Mouse (Mus musculus): ENCODE measurements around the gene Cog2. TPM values are rescaled to one million over a fixed set of nuclear protein-coding genes. Genes with fewer than 3 reads are reported as not detected.

Cog2 gene
- total and polyA plus RNA-seq, 3 experiments: 11.5 to 28.4 (median 25.9) TPM

DNA sequence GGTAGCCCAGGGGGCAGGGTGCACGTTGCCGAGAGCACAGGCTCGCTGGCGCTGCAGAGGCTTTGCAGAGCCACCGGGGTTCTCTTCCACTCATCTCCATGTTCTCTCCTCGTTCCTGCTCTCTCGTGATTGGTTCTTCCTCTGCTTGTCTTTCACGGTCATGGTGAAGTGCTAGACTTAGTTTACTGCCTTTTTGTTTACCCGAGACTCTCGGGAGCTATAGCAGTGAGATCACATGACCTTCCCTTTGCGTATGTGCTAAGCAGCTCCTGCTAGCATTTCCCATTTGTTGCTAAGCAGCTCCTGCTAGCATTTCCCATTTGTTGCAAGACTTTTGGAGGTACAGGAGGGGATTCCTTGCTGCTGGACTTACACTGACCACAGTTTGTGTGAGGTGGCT lies 26.7 kb downstream of the Cog2 start:
- DNase-seq: no peak
- Histone ChIP-seq H3K27ac (no peak overlapping the region), H3K4me1 (ENCODE audit: control insufficient read depth, insufficient read depth, low read length) (no peaks in the 10 kb centered on the region), H3K36me3 (ENCODE audit: control insufficient read depth, insufficient read depth, low read length) (no peaks in the 10 kb centered on the region), H3K9ac (ENCODE audit: low read depth, low read length) (no peak overlapping the region), H3K79me2 (replicated peaks; ENCODE audit: control insufficient read depth, insufficient read depth, low read length) (no peaks in the 10 kb centered on the region), H3K4me3 (no peak overlapping the region), H3K27me3 (ENCODE audit: control insufficient read depth, insufficient read depth, low read length) (no peaks in the 10 kb centered on the region)
- intact Hi-C loops (cut with DNase I): no loop called here
- TF ChIP-seq CTCF (IDR thresholded peaks at IDR 0.05) (no peak), POLR2A (IDR thresholded peaks at IDR 0.05; ENCODE audit: insufficient read depth, low read depth, low read length) (no peak), EP300 (IDR thresholded peaks at IDR 0.05; ENCODE audit: insufficient read depth, low read depth, low read length) (no peak)
- 66% methylated on average over 11 of the region's 11 CpGs for WGBS

GRCm38 (mm10) chr8:124548187-124548586 lies 27.6 kb downstream of the Cog2 start:
- H3K4me3 ChIP-seq: no peak overlapping the region
- H3K4me1 ChIP-seq (ENCODE audit: control insufficient read depth, insufficient read depth, low read length): no peaks in the 10 kb centered on the region
- WGBS: 57% methylated on average over 1 of the region's 1 CpGs
- intact Hi-C loops (cut with DNase I): no loop called here
- TF ChIP-seq POLR2A (IDR thresholded peaks at IDR 0.05; ENCODE audit: insufficient read depth, low read depth, low read length) (no peak), EP300 (IDR thresholded peaks at IDR 0.05; ENCODE audit: insufficient read depth, low read depth, low read length) (no peak), CTCF (IDR thresholded peaks at IDR 0.05) (no peak)
- no peaks in the 10 kb centered on the region for H3K36me3 ChIP-seq (ENCODE audit: control insufficient read depth, insufficient read depth, low read length)
- H3K27me3 ChIP-seq (ENCODE audit: control insufficient read depth, insufficient read depth, low read length): no peaks in the 10 kb centered on the region
- H3K27ac ChIP-seq: no peak overlapping the region
- H3K9ac ChIP-seq (ENCODE audit: low read depth, low read length): no peak overlapping the region
- no peak for DNase-seq
- no peaks in the 10 kb centered on the region for H3K79me2 ChIP-seq (replicated peaks; ENCODE audit: control insufficient read depth, insufficient read depth, low read length)

GRCm38 (mm10) chr8:124551011-124551661 lies 30.6 kb downstream of the Cog2 start:
- TF ChIP-seq POLR2A (IDR thresholded peaks at IDR 0.05; ENCODE audit: insufficient read depth, low read depth, low read length): no peak
- Histone ChIP-seq H3K9ac (ENCODE audit: low read depth, low read length) (no peak overlapping the region), H3K4me3 (no peak overlapping the region), H3K27me3 (ENCODE audit: control insufficient read depth, insufficient read depth, low read length) (no peaks in the 10 kb centered on the region), H3K79me2 (replicated peaks; ENCODE audit: control insufficient read depth, insufficient read depth, low read length) (no peaks in the 10 kb centered on the region), H3K27ac (no peak overlapping the region), H3K36me3 (ENCODE audit: control insufficient read depth, insufficient read depth, low read length) (no peaks in the 10 kb centered on the region), H3K4me1 (ENCODE audit: control insufficient read depth, insufficient read depth, low read length) (no peaks in the 10 kb centered on the region)
- intact Hi-C loops (cut with DNase I): no loop called here
- WGBS: 93% methylated on average over 15 of the region's 15 CpGs
- no peak for DNase-seq

DNA sequence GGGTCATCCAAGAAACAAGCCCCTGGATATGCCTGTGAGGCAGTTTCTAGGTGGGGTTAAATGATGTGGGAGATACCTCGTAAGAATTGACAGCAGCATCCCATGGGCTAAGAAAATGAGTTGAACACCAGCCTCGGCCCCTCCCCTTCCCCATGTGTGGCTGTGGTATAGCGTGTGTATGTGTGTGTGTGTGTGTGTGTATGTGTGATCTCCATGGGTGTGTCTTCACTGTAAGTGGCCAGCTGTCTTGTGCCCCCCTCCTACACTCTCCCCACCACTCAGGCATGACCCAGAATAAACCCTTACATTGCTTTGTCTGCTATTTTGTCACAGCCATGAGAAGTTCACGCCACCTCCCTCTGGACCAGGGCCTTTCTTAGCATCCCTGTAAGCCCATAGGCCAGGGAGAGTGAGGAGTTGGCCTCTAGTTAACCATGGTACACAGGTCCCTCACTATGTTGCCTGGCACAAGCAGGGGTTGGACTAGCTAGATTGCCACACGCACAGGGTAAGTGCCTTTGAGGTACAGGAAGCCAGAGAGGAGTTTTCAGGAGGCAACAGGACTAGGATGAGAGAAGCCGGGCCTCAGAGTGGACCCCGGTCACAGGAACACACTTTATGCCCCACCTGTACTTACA lies 34.7 kb downstream of the Cog2 start:
- intact Hi-C loops (cut with DNase I): no loop called here
- WGBS: 93% methylated on average over 7 of the region's 7 CpGs
- no peaks in the 10 kb centered on the region for H3K27me3 ChIP-seq (ENCODE audit: control insufficient read depth, insufficient read depth, low read length)

GRCm38 (mm10) chr8:124556164-124556563 lies 35.6 kb downstream of the Cog2 start:
- Histone ChIP-seq H3K27ac (no peak overlapping the region), H3K4me1 (ENCODE audit: control insufficient read depth, insufficient read depth, low read length) (no peaks in the 10 kb centered on the region), H3K36me3 (ENCODE audit: control insufficient read depth, insufficient read depth, low read length) (no peaks in the 10 kb centered on the region), H3K4me3 (no peak overlapping the region), H3K9ac (ENCODE audit: low read depth, low read length) (no peak overlapping the region), H3K27me3 (ENCODE audit: control insufficient read depth, insufficient read depth, low read length) (no peaks in the 10 kb centered on the region), H3K79me2 (replicated peaks; ENCODE audit: control insufficient read depth, insufficient read depth, low read length) (no peaks in the 10 kb centered on the region)
- no peak for TF ChIP-seq CTCF (IDR thresholded peaks at IDR 0.05)
- no peak for TF ChIP-seq POLR2A (IDR thresholded peaks at IDR 0.05; ENCODE audit: insufficient read depth, low read depth, low read length)
- no peak for TF ChIP-seq EP300 (IDR thresholded peaks at IDR 0.05; ENCODE audit: insufficient read depth, low read depth, low read length)
- intact Hi-C loops (cut with DNase I): no loop called here
- no peak for DNase-seq
- 82% methylated on average over 7 of the region's 7 CpGs for WGBS

More for the DNA sequence above, 34.7 kb downstream of the Cog2 start:
- Histone ChIP-seq H3K4me3 (no peak overlapping the region), H3K36me3 (ENCODE audit: control insufficient read depth, insufficient read depth, low read length) (no peaks in the 10 kb centered on the region), H3K27ac (no peak overlapping the region), H3K79me2 (replicated peaks; ENCODE audit: control insufficient read depth, insufficient read depth, low read length) (no peaks in the 10 kb centered on the region), H3K9ac (ENCODE audit: low read depth, low read length) (no peak overlapping the region), H3K4me1 (ENCODE audit: control insufficient read depth, insufficient read depth, low read length) (no peaks in the 10 kb centered on the region)
- TF ChIP-seq CTCF (IDR thresholded peaks at IDR 0.05): no peak
- no peak for TF ChIP-seq EP300 (IDR thresholded peaks at IDR 0.05; ENCODE audit: insufficient read depth, low read depth, low read length)
- DNase-seq: no peak

DNA sequence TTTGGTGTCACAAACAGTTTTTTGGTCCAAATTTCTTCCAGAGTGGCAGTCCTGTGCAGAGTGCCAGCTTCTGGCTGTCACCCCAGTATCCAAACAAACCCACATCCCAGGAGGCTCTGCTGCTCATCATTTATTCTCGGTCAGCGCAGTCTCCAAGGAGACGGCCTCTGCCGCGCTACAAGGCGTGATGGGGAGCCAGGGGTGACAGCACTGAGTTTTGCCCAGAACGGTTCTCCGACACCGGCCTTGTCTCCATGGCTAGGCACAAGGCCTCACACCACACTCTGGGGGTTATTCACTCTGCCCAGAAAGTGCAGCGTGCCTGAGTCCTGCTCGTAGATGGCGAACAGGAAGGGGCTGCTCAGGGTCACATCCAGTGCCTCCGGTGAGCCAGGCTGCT lies 36.1 kb downstream of the Cog2 start:
- Histone ChIP-seq H3K4me1 (ENCODE audit: control insufficient read depth, insufficient read depth, low read length) (no peaks in the 10 kb centered on the region), H3K79me2 (replicated peaks; ENCODE audit: control insufficient read depth, insufficient read depth, low read length) (no peaks in the 10 kb centered on the region), H3K27me3 (ENCODE audit: control insufficient read depth, insufficient read depth, low read length) (no peaks in the 10 kb centered on the region), H3K9ac (ENCODE audit: low read depth, low read length) (no peak overlapping the region), H3K27ac (no peak overlapping the region), H3K36me3 (ENCODE audit: control insufficient read depth, insufficient read depth, low read length) (no peaks in the 10 kb centered on the region), H3K4me3 (no peak overlapping the region)
- intact Hi-C loops (cut with DNase I): no loop called here
- TF ChIP-seq EP300 (IDR thresholded peaks at IDR 0.05; ENCODE audit: insufficient read depth, low read depth, low read length): no peak
- WGBS: 86% methylated on average over 13 of the region's 13 CpGs
- no peak for DNase-seq

Measured in heart, adult 2 months (tissue).